Mouse (Mus musculus) small intestine, adult 2 months (tissue): ENCODE data around the gene St6galnac3. TPM values are rescaled to one million over a fixed set of nuclear protein-coding genes. Genes with fewer than 3 reads are reported as not detected.

Source experiments
- H3K27ac ChIP-seq: fragments of 200-500 bp; 2 replicates; pipeline ENCODE4 v1.5.1; 2012; ENCODE audit warnings: low read depth, low read length, control low read depth, inconsistent platforms; ENCODE audit not compliant: insufficient read depth
- H3K27me3 ChIP-seq: fragments of 200-500 bp; 2 replicates; pipeline ENCODE4 v1.6.1; 2012; ENCODE audit warnings: mild to moderate bottlenecking, moderate library complexity, low read length, inconsistent platforms; ENCODE audit not compliant: control insufficient read depth, insufficient read depth
- H3K36me3 ChIP-seq: fragments of 200-500 bp; 2 replicates; pipeline ENCODE4 v1.6.1; 2012; ENCODE audit warnings: mild to moderate bottlenecking, low read length, control low read depth, inconsistent platforms; ENCODE audit not compliant: control insufficient read depth, insufficient read depth
- H3K4me1 ChIP-seq: fragments of 200-500 bp; 2 replicates; pipeline ENCODE4 v1.6.1; 2012; ENCODE audit warnings: low read length, inconsistent platforms, mixed read lengths; ENCODE audit not compliant: control insufficient read depth, insufficient read depth, insufficient read length
- H3K4me3 ChIP-seq: fragments of 200-500 bp; 2 replicates; pipeline ENCODE4 v1.5.1; 2012; ENCODE audit warnings: low read depth, mild to moderate bottlenecking, control low read depth, inconsistent platforms, low read length, moderate library complexity
- CTCF ChIP-seq: fragments of 200-500 bp; IDR thresholded peaks from 2 replicates; pipeline ENCODE4 v1.5.1; 2012; ENCODE audit warnings: low read depth, mild to moderate bottlenecking, control low read depth, inconsistent platforms, low read length, moderate library complexity, mixed read lengths; ENCODE audit not compliant: insufficient replicate concordance, insufficient read length; ENCODE audit errors: extremely low read depth
- POLR2A ChIP-seq: fragments of 200-500 bp; IDR thresholded peaks from 2 replicates; pipeline ENCODE4 v1.6.1; 2012; ENCODE audit warnings: low read depth, mild to moderate bottlenecking, control low read depth, inconsistent platforms, low read length, moderate library complexity
- WGBS: fragments of 180-500 bp; shearing (Covaris S2); methylation state at CpG from one replicate; pipeline ENCODE4 v1.1.7; 2018; 5-methylcytosine and 5-hydroxymethylcytosine counted together
- polyA plus RNA-seq: library from polyadenylated mRNA; depleted of rRNA; stranded (reverse); fragments of >200 nt; gene quantifications from 2 replicates; pipeline ENCODE4 v1.2.3, GENCODE M21; 2012

St6galnac3 gene
- polyA plus RNA-seq, 1 experiment, result 1.1 TPM

DNA sequence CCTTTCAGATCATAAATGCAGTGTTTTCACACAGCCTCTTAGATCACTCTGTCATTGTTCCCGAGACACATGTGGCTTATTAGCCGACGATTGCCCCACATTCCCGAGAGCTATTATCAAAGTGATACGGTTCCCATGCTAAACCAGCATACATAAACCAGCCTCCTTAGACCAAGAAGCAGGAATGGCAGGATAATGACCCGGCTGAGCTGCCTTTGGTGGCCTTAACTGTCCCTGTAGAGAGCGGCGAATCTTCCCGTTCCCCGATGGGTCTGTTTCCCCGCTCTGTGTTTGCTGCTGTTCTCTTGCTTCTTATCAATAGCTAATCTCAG is 119.2 kb downstream of the St6galnac3 start:
- Histone ChIP-seq H3K4me3 (no peak overlapping the region), H3K27me3 (no peaks in the 10 kb centered on the region), H3K4me1 (no peaks in the 10 kb centered on the region), H3K36me3 (no peaks in the 10 kb centered on the region), H3K27ac (no peak overlapping the region)
- 31% methylated on average over 11 of the region's 11 CpGs for WGBS
- no peak for TF ChIP-seq CTCF
- no peak for TF ChIP-seq POLR2A

GRCm38 (mm10) chr3:153605089-153605766 is 119.7 kb downstream of the St6galnac3 start:
- WGBS, result 52% methylated on average over 19 of the region's 19 CpGs
- H3K27ac ChIP-seq, result no peak overlapping the region
- H3K27me3 ChIP-seq, result no peaks in the 10 kb centered on the region
- no peaks in the 10 kb centered on the region for H3K4me1 ChIP-seq
- TF ChIP-seq POLR2A (no peak), CTCF (no peak)
- H3K4me3 ChIP-seq, result no peak overlapping the region
- H3K36me3 ChIP-seq, result no peaks in the 10 kb centered on the region

DNA sequence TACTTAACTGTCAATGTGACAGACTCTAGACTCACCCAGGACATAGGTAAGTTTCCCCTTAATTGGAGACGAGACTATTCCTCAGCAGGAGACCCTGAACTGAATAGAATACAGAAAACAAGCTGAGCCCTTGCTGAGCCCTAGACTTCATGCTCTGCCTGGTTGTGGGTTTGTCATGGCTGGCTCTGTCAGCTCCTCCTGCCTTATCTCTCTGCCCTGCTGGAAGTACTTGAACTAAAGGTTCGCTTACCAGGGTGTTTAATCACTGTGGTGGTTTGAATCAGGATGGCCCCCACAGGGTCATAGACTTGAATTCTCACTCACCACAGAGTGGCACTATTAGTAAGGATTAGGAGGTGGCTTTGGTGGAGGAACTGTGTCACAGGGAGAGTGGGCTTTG is 125.8 kb downstream of the St6galnac3 start:
- TF ChIP-seq POLR2A (no peak), CTCF (no peak)

DNA sequence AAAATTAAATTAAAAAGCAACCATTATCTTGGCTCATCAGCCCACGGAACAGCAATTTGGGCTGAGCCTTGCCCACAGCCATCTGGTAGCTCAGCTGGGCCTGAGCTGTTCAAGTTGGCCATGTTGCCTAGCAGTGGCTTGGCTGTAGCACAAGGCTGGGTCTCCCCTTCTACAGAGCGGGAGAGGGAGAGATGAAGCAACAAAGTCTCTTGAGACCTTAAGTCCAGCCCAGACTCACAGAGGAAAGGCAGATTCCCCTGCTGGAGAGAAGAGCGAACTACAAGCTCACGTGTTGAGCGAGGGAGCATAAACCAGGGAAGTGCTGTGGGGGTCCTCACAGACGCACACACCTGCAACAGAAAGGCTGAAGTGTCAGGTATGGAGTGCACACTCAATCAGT is 126.3 kb downstream of the St6galnac3 start:
- no peak overlapping the region for H3K4me3 ChIP-seq
- no peaks in the 10 kb centered on the region for H3K36me3 ChIP-seq
- no peaks in the 10 kb centered on the region for H3K4me1 ChIP-seq
- no peak overlapping the region for H3K27ac ChIP-seq
- WGBS, result 89% methylated on average over 6 of the region's 6 CpGs
- H3K27me3 ChIP-seq, result no peaks in the 10 kb centered on the region
- TF ChIP-seq CTCF, result no peak
- no peak for TF ChIP-seq POLR2A

More for the DNA sequence above, 125.8 kb downstream of the St6galnac3 start:
- H3K4me1 ChIP-seq, result no peaks in the 10 kb centered on the region
- no peaks in the 10 kb centered on the region for H3K27me3 ChIP-seq
- no peak overlapping the region for H3K27ac ChIP-seq
- 73% methylated on average over 2 of the region's 2 CpGs for WGBS
- H3K36me3 ChIP-seq, result no peaks in the 10 kb centered on the region
- H3K4me3 ChIP-seq, result no peak overlapping the region

- Histone ChIP-seq H3K36me3 (no peaks in the 10 kb centered on the region), H3K4me1 (no peaks in the 10 kb centered on the region), H3K27me3 (no peaks in the 10 kb centered on the region), H3K4me3 (no peak overlapping the region), H3K27ac (no peak overlapping the region)
- TF ChIP-seq POLR2A (no peak), CTCF (no peak)
- 73% methylated on average over 9 of the region's 9 CpGs for WGBS
Observed at GRCm38 (mm10) chr3:153594531-153594930, 130.4 kb downstream of the St6galnac3 start.

GRCm38 (mm10) chr3:153593978-153594377 is 131.0 kb downstream of the St6galnac3 start:
- Histone ChIP-seq H3K4me3 (no peak overlapping the region), H3K27ac (no peak overlapping the region), H3K4me1 (no peaks in the 10 kb centered on the region), H3K27me3 (no peaks in the 10 kb centered on the region), H3K36me3 (no peaks in the 10 kb centered on the region)
- TF ChIP-seq POLR2A, result no peak
- no peak for TF ChIP-seq CTCF
- WGBS, result 48% methylated on average over 4 of the region's 4 CpGs

- TF ChIP-seq CTCF, result no peak
- no peak for TF ChIP-seq POLR2A
- Histone ChIP-seq H3K27me3 (no peaks in the 10 kb centered on the region), H3K27ac (no peak overlapping the region), H3K4me1 (no peaks in the 10 kb centered on the region), H3K36me3 (no peaks in the 10 kb centered on the region), H3K4me3 (no peak overlapping the region)
- whole genome bisulfite sequencing, result 69% methylated on average over 3 of the region's 3 CpGs
Observed at GRCm38 (mm10) chr3:153593103-153593502, 131.9 kb downstream of the St6galnac3 start.
